ENCODE assay signal across 10 mouse cellular contexts in genomic region chr6:125193390-125193789, GRCm38 (mm10). TPM values are rescaled to one million over a fixed set of nuclear protein-coding genes. Genes with fewer than 3 reads are reported as not detected.
DNase-seq lines count a peak whose midpoint lies in the region; ATAC-seq and TF ChIP-seq lines count a peak whose summit lies in the region.
"Had no signal": no experiment of that assay in that cellular context is flagged by ENCODE, and none has a peak within 500 bp of the region (broad histone marks: within the 10 kb centered on the region; RNA-seq: fewer than 3 reads in every experiment).

No protein-coding gene starts in this region.

- no peaks in the 10 kb centered on the region for H3K9me3 ChIP-seq in forebrain, embryonic 13.5 days (replicated peaks)
- H3K9me3 ChIP-seq in forebrain, embryonic 16.5 days (ENCODE audit: control insufficient read depth, low read length) = no peaks in the 10 kb centered on the region
- H3K9me3 ChIP-seq in kidney, embryonic 15.5 days (replicated peaks) = no peaks in the 10 kb centered on the region
- no peaks in the 10 kb centered on the region for H3K9me3 ChIP-seq in liver, embryonic 14.5 days (ENCODE audit: control insufficient read depth, low read length)

- TF ChIP-seq EP300 in liver, embryonic 14.5 days (IDR thresholded peaks at IDR 0.05; ENCODE audit: low read depth) = no peak

- H3K27me3 ChIP-seq in forebrain, embryonic 13.5 days = no peaks in the 10 kb centered on the region
- H3K27me3 ChIP-seq in forebrain, embryonic 16.5 days (replicated peaks; ENCODE audit: control insufficient read depth, insufficient read depth, low read length) = no peaks in the 10 kb centered on the region
- H3K27me3 ChIP-seq in kidney, embryonic 15.5 days = no peaks in the 10 kb centered on the region
- no peaks in the 10 kb centered on the region for H3K27me3 ChIP-seq in liver, embryonic 14.5 days (ENCODE audit: control insufficient read depth, insufficient read depth, low read length)

- H3K4me3 ChIP-seq in forebrain, embryonic 13.5 days = no peak overlapping the region
- no peak overlapping the region for H3K4me3 ChIP-seq in forebrain, embryonic 16.5 days (replicated peaks; ENCODE audit: low read length)
- no peak overlapping the region; the same call in 1 of the 2 replicates for H3K4me3 ChIP-seq in kidney, embryonic 15.5 days (replicated peaks)
- H3K4me3 ChIP-seq in liver, embryonic 14.5 days (ENCODE audit: insufficient read depth in 1 of 2, low read depth in 2 of 2, low read length in 2 of 2) = peak overlapping the region; percentile 84 to 91

- no peak overlapping the region for H3K27ac ChIP-seq in forebrain, embryonic 13.5 days
- H3K27ac ChIP-seq in forebrain, embryonic 16.5 days (ENCODE audit: low read length) = no peak overlapping the region
- H3K27ac ChIP-seq in kidney, embryonic 15.5 days = no peak overlapping the region
- peak overlapping the region; percentile 98 for H3K27ac ChIP-seq in liver, embryonic 14.5 days

- peaks cover 27% of the 10 kb centered on the region for H3K4me1 ChIP-seq in forebrain, embryonic 13.5 days
- peaks cover 17% of the 10 kb centered on the region for H3K4me1 ChIP-seq in forebrain, embryonic 16.5 days (replicated peaks; ENCODE audit: control insufficient read depth, insufficient read depth, low read length)
- H3K4me1 ChIP-seq in kidney, embryonic 15.5 days = peaks cover 26% of the 10 kb centered on the region
- peaks cover 8 to 9% of the 10 kb centered on the region in 2 experiments for H3K4me1 ChIP-seq in liver, embryonic 14.5 days (replicated peaks; ENCODE audit: control insufficient read depth in 2 of 2, insufficient read depth in 2 of 2, low read length in 1 of 2)

- DNase-seq in kidney, postnatal 4 days = no peak
- DNase-seq in NIH3T3 (ENCODE audit: low read depth) = peak; percentile 49
- no peak for DNase-seq in liver, embryonic 14.5 days (ENCODE audit: low read depth in 3 of 3, low spot score in 3 of 3)
- no peak for DNase-seq in adrenal gland, postnatal 10 days
- no peak for DNase-seq in adrenal gland, adult 18-20 months (ENCODE audit: low spot score in 2 of 2)
- DNase-seq: cerebellum, adult 11-12 months; kidney, postnatal 25 days had no signal

- no peak overlapping the region for H3K9ac ChIP-seq in forebrain, embryonic 13.5 days
- H3K9ac ChIP-seq in forebrain, embryonic 16.5 days (replicated peaks; ENCODE audit: low read depth, low read length) = no peak overlapping the region
- no peak overlapping the region for H3K9ac ChIP-seq in kidney, embryonic 15.5 days
- peak overlapping the region; percentile 96 for H3K9ac ChIP-seq in liver, embryonic 14.5 days (replicated peaks)

- TF ChIP-seq CTCF in liver, embryonic 14.5 days (IDR thresholded peaks at IDR 0.05; ENCODE audit: low read depth) = no peak

- ATAC-seq in forebrain, embryonic 13.5 days = no peak
- ATAC-seq in forebrain, embryonic 16.5 days = no peak
- ATAC-seq in kidney, embryonic 15.5 days (replicated peaks; ENCODE audit: low FRiP score) = no peak
- no peak for ATAC-seq in liver, embryonic 14.5 days (ENCODE audit: insufficient read depth)

- H3K4me2 ChIP-seq in forebrain, embryonic 13.5 days = 0 out of 2 replicates have a peak overlapping the region, but pooled peaks have one; percentile 92
- H3K4me2 ChIP-seq in forebrain, embryonic 16.5 days (ENCODE audit: low read length) = no peak overlapping the region
- H3K4me2 ChIP-seq in kidney, embryonic 15.5 days = peak overlapping the region; percentile 71
- H3K4me2 ChIP-seq in liver, embryonic 14.5 days (ENCODE audit: low read depth) = peak overlapping the region; percentile 98

- peaks cover 44% of the 10 kb centered on the region for H3K36me3 ChIP-seq in forebrain, embryonic 13.5 days (ENCODE audit: poor library complexity, severe bottlenecking)
- H3K36me3 ChIP-seq in forebrain, embryonic 16.5 days (ENCODE audit: control insufficient read depth, insufficient read depth) = peaks cover 7% of the 10 kb centered on the region; the same call in 1 of the 2 replicates
- peaks cover 42% of the 10 kb centered on the region for H3K36me3 ChIP-seq in kidney, embryonic 15.5 days
- peaks cover 34% of the 10 kb centered on the region for H3K36me3 ChIP-seq in liver, embryonic 14.5 days (replicated peaks; ENCODE audit: control insufficient read depth, insufficient read depth, low read depth)

- 90% methylated on average over 7 of the region's 7 CpGs for WGBS in forebrain, embryonic 13.5 days
- 82% methylated on average over 7 of the region's 7 CpGs for WGBS in forebrain, embryonic 16.5 days
- whole genome bisulfite sequencing in kidney, embryonic 15.5 days = 51% methylated on average over 7 of the region's 7 CpGs
- WGBS in liver, embryonic 14.5 days (ENCODE audit: insufficient replicate concordance) = 25% methylated on average over 7 of the region's 7 CpGs

RNA-seq across cellular contexts. Expression of gene Mrpl51, which starts 1.8 kb away (rescaled TPM):
- 193 and 202 TPM in 2 replicates for polyA plus RNA-seq in forebrain, embryonic 13.5 days (2015; fragmentation: Nextera tagmentation; extraction: Ambion mirVana)
- 137 and 140 TPM in 2 replicates for polyA plus RNA-seq in forebrain, embryonic 16.5 days (2015; fragmentation: Nextera tagmentation; extraction: Ambion mirVana)
- 220 and 238 TPM in 2 replicates for polyA plus RNA-seq in kidney, embryonic 15.5 days (2015; fragmentation: Nextera tagmentation; extraction: Ambion mirVana)
- 22.2 and 50.9 TPM in 2 replicates for polyA plus RNA-seq in liver, embryonic 14.5 days (2012; rRNA removed)
- 178 and 182 TPM in 2 replicates for polyA plus RNA-seq in liver, embryonic 14.5 days (2014; fragmentation: Nextera tagmentation; extraction: Ambion mirVana)
- total RNA-seq in adrenal gland, postnatal 10 days (2021) = 100 to 1,000 TPM; 250 to 274 TPM
- 100 to 1,000 TPM; 161 to 206 TPM for total RNA-seq in adrenal gland, adult 18-20 months (2021)

RNA-seq across cellular contexts. Expression of gene Ncapd2, which starts 1.9 kb away (rescaled TPM):
- polyA plus RNA-seq in forebrain, embryonic 13.5 days (2015; fragmentation: Nextera tagmentation; extraction: Ambion mirVana) = 146 and 153 TPM in 2 replicates
- 91.4 and 91.6 TPM in 2 replicates for polyA plus RNA-seq in forebrain, embryonic 16.5 days (2015; fragmentation: Nextera tagmentation; extraction: Ambion mirVana)
- polyA plus RNA-seq in kidney, embryonic 15.5 days (2015; fragmentation: Nextera tagmentation; extraction: Ambion mirVana) = 141 and 151 TPM in 2 replicates
- 108 and 148 TPM in 2 replicates for polyA plus RNA-seq in liver, embryonic 14.5 days (2012; rRNA removed)
- 66.8 and 80.4 TPM in 2 replicates for polyA plus RNA-seq in liver, embryonic 14.5 days (2014; fragmentation: Nextera tagmentation; extraction: Ambion mirVana)
- total RNA-seq in adrenal gland, postnatal 10 days (2021) = 10 to 100 TPM; 46.9 to 62.7 TPM
- 10 to 100 TPM; 15.3 to 17.1 TPM for total RNA-seq in adrenal gland, adult 18-20 months (2021)

RNA-seq across cellular contexts. Expression of gene Vamp1, which starts 22.0 kb away (rescaled TPM):
- polyA plus RNA-seq in forebrain, embryonic 13.5 days (2015; fragmentation: Nextera tagmentation; extraction: Ambion mirVana) = 5.4 and 6.3 TPM in 2 replicates
- polyA plus RNA-seq in forebrain, embryonic 16.5 days (2015; fragmentation: Nextera tagmentation; extraction: Ambion mirVana) = 5.5 and 7.3 TPM in 2 replicates
- 6.5 and 6.7 TPM in 2 replicates for polyA plus RNA-seq in kidney, embryonic 15.5 days (2015; fragmentation: Nextera tagmentation; extraction: Ambion mirVana)
- polyA plus RNA-seq in liver, embryonic 14.5 days (2012; rRNA removed) = 2.8 and 3.5 TPM in 2 replicates
- polyA plus RNA-seq in liver, embryonic 14.5 days (2014; fragmentation: Nextera tagmentation; extraction: Ambion mirVana) = 0.83 and 0.94 TPM in 2 replicates
- 10 to 100 TPM; 16.4 to 32.8 TPM for total RNA-seq in adrenal gland, postnatal 10 days (2021)
- total RNA-seq in adrenal gland, adult 18-20 months (2021) = 10 to 100 TPM; 33.5 to 39.1 TPM

RNA-seq across cellular contexts. Expression of gene Gapdh, which starts 27.1 kb away (rescaled TPM):
- 1,974 and 2,008 TPM in 2 replicates for polyA plus RNA-seq in forebrain, embryonic 13.5 days (2015; fragmentation: Nextera tagmentation; extraction: Ambion mirVana)
- polyA plus RNA-seq in forebrain, embryonic 16.5 days (2015; fragmentation: Nextera tagmentation; extraction: Ambion mirVana) = 1,297 and 1,346 TPM in 2 replicates
- polyA plus RNA-seq in kidney, embryonic 15.5 days (2015; fragmentation: Nextera tagmentation; extraction: Ambion mirVana) = 2,116 and 2,124 TPM in 2 replicates
- polyA plus RNA-seq in liver, embryonic 14.5 days (2012; rRNA removed) = 1,485 and 1,875 TPM in 2 replicates
- 960 and 1,040 TPM in 2 replicates for polyA plus RNA-seq in liver, embryonic 14.5 days (2014; fragmentation: Nextera tagmentation; extraction: Ambion mirVana)
- total RNA-seq in adrenal gland, postnatal 10 days (2021) = 1,000 to 10,000 TPM; 1,844 to 1,863 TPM
- total RNA-seq in adrenal gland, adult 18-20 months (2021) = 1,000 to 10,000 TPM; 2,223 to 4,104 TPM

RNA-seq across cellular contexts. Expression of gene Tapbpl, which starts 38.3 kb away (rescaled TPM):
- 2.2 and 3.1 TPM in 2 replicates for polyA plus RNA-seq in forebrain, embryonic 13.5 days (2015; fragmentation: Nextera tagmentation; extraction: Ambion mirVana)
- 3.8 and 4.5 TPM in 2 replicates for polyA plus RNA-seq in forebrain, embryonic 16.5 days (2015; fragmentation: Nextera tagmentation; extraction: Ambion mirVana)
- polyA plus RNA-seq in kidney, embryonic 15.5 days (2015; fragmentation: Nextera tagmentation; extraction: Ambion mirVana) = 5.4 and 6.1 TPM in 2 replicates
- 4.2 and 5.0 TPM in 2 replicates for polyA plus RNA-seq in liver, embryonic 14.5 days (2012; rRNA removed)
- polyA plus RNA-seq in liver, embryonic 14.5 days (2014; fragmentation: Nextera tagmentation; extraction: Ambion mirVana) = 4.1 and 4.2 TPM in 2 replicates
- 10 to 100 TPM; 13.0 to 13.4 TPM for total RNA-seq in adrenal gland, postnatal 10 days (2021)
- total RNA-seq in adrenal gland, adult 18-20 months (2021) = 10 to 100 TPM; 10.9 to 19.5 TPM

Comparison
In these comparisons a context has a peak if more than half of its experiments do, and no peak if none do; other contexts are left out.
1. H3K4me3 ChIP-seq: peak in liver, embryonic 14.5 days (2 of 2); none in forebrain, embryonic 13.5 days (single experiment), forebrain, embryonic 16.5 days (single experiment) and kidney, embryonic 15.5 days (single experiment).